Mouse (Mus musculus) liver, postnatal 0 days (tissue): ENCODE measurements around the gene Pwp2. TPM values are rescaled to one million over a fixed set of nuclear protein-coding genes. Genes with fewer than 3 reads are reported as not detected.

Source experiments
- ATAC-seq: fragments of 200-750 bp; cut with Nextera tagmentation; 2 replicates; pipeline ENCODE4 v1.8.0; 2017; ENCODE audit warnings: mild to moderate bottlenecking, moderate library complexity
- DNase-seq: peaks from one replicate; pipeline ENCODE4 v3.0.0-alpha.2; 2016
- H3K27ac ChIP-seq: fragments of 300-500 bp; sonication (generic); 2 replicates; pipeline ENCODE4 v1.5.1; 2014; ENCODE audit warnings: antibody characterized with exemption, moderate library complexity, mild to moderate bottlenecking, low read depth
- H3K27me3 ChIP-seq: fragments of 300-500 bp; sonication (generic); 2 replicates; pipeline ENCODE4 v1.6.1; 2014; ENCODE audit warnings: low read length, control low read depth, mixed read lengths; ENCODE audit not compliant: insufficient read depth
- H3K36me3 ChIP-seq: fragments of 300-500 bp; sonication (generic); replicated peaks from 2 replicates; pipeline ENCODE4 v1.6.1; 2014; ENCODE audit warnings: mild to moderate bottlenecking, control low read depth, low read length, moderate library complexity, mixed read lengths; ENCODE audit not compliant: insufficient read depth
- H3K4me1 ChIP-seq: fragments of 300-500 bp; sonication (generic); 2 replicates; pipeline ENCODE4 v1.6.1; 2014; ENCODE audit warnings: antibody characterized with exemption, mild to moderate bottlenecking, control low read depth; ENCODE audit not compliant: insufficient read depth
- H3K4me2 ChIP-seq: fragments of 300-500 bp; sonication (generic); 2 replicates; pipeline ENCODE4 v1.6.1; 2014; ENCODE audit warnings: low read depth, mild to moderate bottlenecking, low read length, moderate library complexity, mixed read lengths
- H3K4me3 ChIP-seq: fragments of 300-500 bp; sonication (generic); 2 replicates; pipeline ENCODE4 v1.5.1; 2014; ENCODE audit warnings: low read depth, low read length
- H3K9ac ChIP-seq: fragments of 300-500 bp; sonication (generic); replicated peaks from 2 replicates; pipeline ENCODE4 v1.6.1; 2014; ENCODE audit warnings: mild to moderate bottlenecking, moderate library complexity
- H3K9me3 ChIP-seq: fragments of 300-500 bp; sonication (generic); 2 replicates; pipeline ENCODE4 v1.6.1; 2016; ENCODE audit warnings: mild to moderate bottlenecking, control low read depth, low read length, mixed read lengths
- CTCF ChIP-seq: sonication (generic); IDR thresholded peaks from 2 replicates; pipeline ENCODE4 v1.5.1; 2016; ENCODE audit warnings: antibody characterized with exemption, low read depth
- EP300 ChIP-seq: IDR thresholded peaks from 2 replicates; pipeline ENCODE4 v1.6.1; 2016; ENCODE audit warnings: antibody characterized with exemption, low read depth, mild to moderate bottlenecking
- WGBS: fragments of 180-500 bp; shearing (Covaris S2); extraction: QIAGEN DNeasy Blood & Tissue Kit; methylation state at CpG from one replicate; pipeline ENCODE4 v1.1.7; 2014; ENCODE audit not compliant: insufficient replicate concordance; 5-methylcytosine and 5-hydroxymethylcytosine counted together
- polyA plus RNA-seq: library from polyadenylated mRNA; unstranded; fragments of >200 nt; fragmentation: Nextera tagmentation; extraction: Ambion mirVana; gene quantifications from 2 replicates; pipeline ENCODE4 v1.2.1, GENCODE M21; 2015

Gene Pwp2
- polyA plus RNA-seq, 1 experiment from 2014 or later, result 6.1 TPM

DNA sequence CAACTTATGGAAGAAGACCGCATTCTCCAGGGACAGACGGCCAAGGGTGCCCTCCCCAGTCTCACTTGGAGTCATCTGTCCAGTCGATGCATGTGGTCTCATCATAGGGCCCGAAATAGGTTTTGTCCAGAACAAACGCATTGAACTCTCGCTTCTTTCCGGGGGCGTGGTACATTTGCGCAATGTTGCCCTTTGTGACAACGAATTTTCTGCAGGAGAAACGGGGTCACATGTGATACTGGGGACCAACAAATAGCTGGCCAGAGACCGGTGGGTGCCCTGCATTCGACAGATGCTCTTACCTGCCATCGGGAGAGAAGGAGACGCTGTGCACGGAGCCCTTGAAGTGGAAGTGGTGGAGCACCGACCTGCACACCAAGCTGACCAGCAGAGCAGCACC, 2.6 kb downstream of the Pwp2 start:
- WGBS, result 70% methylated on average over 17 of the region's 17 CpGs
- DNase-seq, result peak; percentile 66
- ATAC-seq, result peak; percentile 49

DNA sequence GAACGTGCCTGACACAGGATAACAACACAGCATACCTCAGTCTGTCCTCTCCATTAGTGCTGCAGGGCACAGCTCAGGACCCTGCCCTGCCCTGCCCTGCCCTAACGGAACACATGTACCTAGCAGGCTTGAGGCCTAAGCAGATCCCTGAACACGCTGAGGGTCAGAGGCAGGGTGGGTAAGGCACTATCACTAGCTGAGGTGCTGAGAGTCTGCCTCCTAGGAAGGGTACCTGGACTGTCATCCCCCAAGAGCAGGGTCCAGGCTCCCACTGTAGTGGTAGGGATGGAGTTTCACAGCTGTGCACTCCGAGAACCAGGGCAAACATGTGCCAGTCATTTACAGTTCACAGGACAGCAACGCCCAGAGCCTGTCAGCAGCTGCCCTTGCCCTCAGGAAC, 10.5 kb downstream of the Pwp2 start:
- H3K27me3 ChIP-seq, result no peaks in the 10 kb centered on the region
- H3K27ac ChIP-seq, result no peak overlapping the region
- ATAC-seq (no peak), DNase-seq (no peak)
- peaks cover 14% of the 10 kb centered on the region for H3K4me1 ChIP-seq
- no peak overlapping the region for H3K4me2 ChIP-seq
- no peaks in the 10 kb centered on the region for H3K9me3 ChIP-seq
- H3K36me3 ChIP-seq, result peaks cover 73% of the 10 kb centered on the region
- TF ChIP-seq EP300 (no peak), CTCF (no peak)
- no peak overlapping the region for H3K9ac ChIP-seq
- WGBS, result 86% methylated on average over 5 of the region's 5 CpGs
- no peak overlapping the region for H3K4me3 ChIP-seq

More for the DNA sequence above, 2.6 kb downstream of the Pwp2 start:
- Histone ChIP-seq H3K4me1 (peaks cover 15% of the 10 kb centered on the region), H3K36me3 (peaks cover 35% of the 10 kb centered on the region), H3K4me2 (no peak overlapping the region), H3K27ac (peak overlapping the region; percentile 34; the same call in 1 of the 2 replicates), H3K4me3 (no peak overlapping the region), H3K9me3 (no peaks in the 10 kb centered on the region), H3K9ac (no peak overlapping the region), H3K27me3 (no peaks in the 10 kb centered on the region)
- TF ChIP-seq CTCF, result no peak
- TF ChIP-seq EP300, result 0 out of 2 replicates have a peak, but pooled peaks have one; percentile 19

DNA sequence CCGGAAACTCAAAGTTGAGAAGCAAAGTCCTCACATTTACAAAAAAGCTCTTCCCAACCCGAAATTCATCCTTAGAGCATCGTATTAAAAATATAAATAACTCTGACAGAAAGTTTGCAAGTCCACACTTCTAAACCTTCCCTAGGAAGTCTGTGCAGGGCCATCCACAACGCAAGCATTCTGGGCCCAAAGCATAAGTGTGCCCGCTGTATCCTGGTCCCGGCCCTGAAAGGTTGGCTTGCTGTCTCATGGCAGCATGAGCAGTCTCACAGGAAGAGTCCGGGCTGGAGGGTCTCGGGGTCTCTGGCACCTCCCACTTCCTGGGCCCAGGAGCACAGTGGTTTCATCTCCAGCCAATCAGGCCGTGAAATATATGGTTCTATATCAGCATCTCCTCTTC, 13.4 kb downstream of the Pwp2 start:
- peaks cover 56% of the 10 kb centered on the region for H3K36me3 ChIP-seq
- no peak for DNase-seq
- H3K9ac ChIP-seq, result no peak overlapping the region
- no peak overlapping the region for H3K27ac ChIP-seq
- no peak overlapping the region for H3K4me3 ChIP-seq
- no peak for ATAC-seq
- TF ChIP-seq CTCF (no peak), EP300 (no peak)
- H3K9me3 ChIP-seq, result no peaks in the 10 kb centered on the region
- no peak overlapping the region for H3K4me2 ChIP-seq
- no peaks in the 10 kb centered on the region for H3K27me3 ChIP-seq
- 84% methylated on average over 9 of the region's 9 CpGs for WGBS
- peaks cover 22% of the 10 kb centered on the region for H3K4me1 ChIP-seq

DNA sequence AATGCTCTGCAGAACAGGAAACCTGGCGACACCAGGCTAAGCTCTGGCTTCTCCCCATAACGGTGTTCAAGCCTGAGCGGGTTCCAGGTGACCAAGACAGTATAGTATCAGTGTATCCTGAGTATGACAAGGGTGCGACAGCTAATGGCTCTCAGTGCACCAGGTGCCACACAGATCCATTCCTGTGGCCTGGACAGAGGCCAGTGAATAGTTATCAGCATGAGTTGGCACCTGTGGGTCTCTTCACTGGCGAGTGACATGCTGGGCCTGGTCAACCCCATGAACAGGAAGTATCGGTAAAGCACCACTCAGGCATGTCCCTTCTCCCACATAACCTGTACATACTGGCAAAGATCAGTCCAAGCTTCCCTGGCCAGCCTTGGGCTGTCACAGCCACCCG, 13.9 kb downstream of the Pwp2 start:
- ATAC-seq (no peak), DNase-seq (no peak)
- TF ChIP-seq CTCF (no peak), EP300 (no peak)
- H3K36me3 ChIP-seq, result peaks cover 54% of the 10 kb centered on the region
- H3K27ac ChIP-seq, result 0 out of 2 replicates have a peak overlapping the region, but pooled peaks have one; percentile 12
- WGBS, result 84% methylated on average over 7 of the region's 7 CpGs
- H3K9ac ChIP-seq, result no peak overlapping the region
- H3K4me2 ChIP-seq, result no peak overlapping the region
- no peak overlapping the region for H3K4me3 ChIP-seq
- H3K27me3 ChIP-seq, result no peaks in the 10 kb centered on the region
- H3K9me3 ChIP-seq, result no peaks in the 10 kb centered on the region
- H3K4me1 ChIP-seq, result peaks cover 22% of the 10 kb centered on the region

DNA sequence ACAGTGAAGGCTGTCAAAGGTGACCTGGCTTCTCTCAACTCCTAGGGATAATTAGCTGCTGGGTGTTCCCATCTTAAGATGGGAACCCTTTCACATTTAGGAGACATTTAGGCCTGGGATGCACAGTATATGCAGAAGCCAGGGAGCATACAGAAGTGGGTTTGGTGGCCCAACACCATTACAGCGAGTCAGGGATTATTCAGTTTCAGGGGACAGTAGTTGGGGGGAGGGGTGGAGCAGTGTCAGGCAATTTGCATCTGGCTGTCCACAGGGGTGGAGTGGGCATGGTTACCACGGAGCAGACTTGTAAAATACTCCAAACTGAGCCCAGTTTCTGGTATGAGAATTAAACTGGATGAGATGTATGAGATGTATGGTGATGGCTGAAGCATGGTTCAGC, 14.5 kb downstream of the Pwp2 start:
- ATAC-seq, result no peak
- TF ChIP-seq CTCF (no peak), EP300 (no peak)
- 48% methylated on average over 2 of the region's 2 CpGs for WGBS
- Histone ChIP-seq H3K4me1 (peaks cover 22% of the 10 kb centered on the region), H3K36me3 (peaks cover 48% of the 10 kb centered on the region), H3K27me3 (no peaks in the 10 kb centered on the region), H3K9me3 (no peaks in the 10 kb centered on the region), H3K4me3 (peak overlapping the region; percentile 79; the same call in 1 of the 2 replicates), H3K9ac (no peak overlapping the region; the same call in 1 of the 2 replicates), H3K4me2 (peak overlapping the region; percentile 92), H3K27ac (peak overlapping the region; percentile 58)
- no peak for DNase-seq

DNA sequence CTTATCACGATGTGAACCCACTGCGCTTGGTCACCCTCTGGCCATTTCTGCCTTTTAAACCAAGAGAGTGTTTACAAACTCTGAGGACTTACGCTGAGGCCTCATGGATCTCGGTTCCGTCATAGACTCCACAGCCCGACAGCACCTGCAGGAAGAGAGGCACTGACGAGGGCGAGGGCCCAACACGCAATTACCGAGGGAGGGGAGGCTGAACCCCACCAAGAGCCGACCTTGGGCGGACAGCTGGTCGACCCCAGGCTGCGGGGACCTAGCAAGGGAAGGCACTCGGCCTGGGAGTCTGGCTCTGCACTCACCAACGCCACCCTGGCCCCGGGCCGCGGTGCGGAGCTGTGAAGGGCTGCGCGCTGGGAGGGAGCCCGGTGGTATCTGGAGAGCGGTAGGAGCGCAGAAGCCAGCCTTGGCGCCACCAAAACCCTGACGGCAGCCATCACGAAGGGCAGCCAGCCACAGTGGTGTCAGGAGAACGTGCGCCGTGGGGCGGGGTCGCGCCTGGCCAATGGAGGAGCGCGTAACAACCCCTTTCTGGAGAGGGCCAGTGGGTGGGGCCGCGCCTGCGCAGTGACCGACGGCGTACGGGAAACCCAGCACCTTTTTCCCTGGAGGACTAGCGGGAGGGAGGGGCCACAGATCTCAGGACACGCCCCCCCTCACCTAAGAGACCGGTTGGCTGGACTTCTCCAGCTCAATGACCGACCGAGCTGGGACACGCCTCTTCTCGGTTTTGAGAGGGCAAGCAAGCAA, 15.5 kb downstream of the Pwp2 start, which contains the start of gene D10Jhu81e:
D10Jhu81e (minus strand) TSS at position 502 of the 762 bp plus-strand sequence.
- H3K4me3 ChIP-seq, result peak within 1 kb of the TSS; percentile 79
- no peaks in the 10 kb centered on the region for H3K27me3 ChIP-seq
- H3K36me3 ChIP-seq, result peaks cover 47% of the 10 kb centered on the region
- H3K4me1 ChIP-seq, result peaks cover 22% of the 10 kb centered on the region
- no peaks in the 10 kb centered on the region for H3K9me3 ChIP-seq
- H3K4me2 ChIP-seq, result peak within 1 kb of the TSS; percentile 92
- TF ChIP-seq CTCF (peak; percentile 1; the same call in 1 of the 2 replicates), EP300 (no peak)
- ATAC-seq, result peak; percentile 96
- peak; percentile 100 for DNase-seq
- peak within 1 kb of the TSS; percentile 77 for H3K27ac ChIP-seq
- WGBS, result 1% methylated on average over 49 of the region's 50 CpGs
- peak within 1 kb of the TSS; percentile 82 for H3K9ac ChIP-seq
